Mouse (Mus musculus) brain, embryonic 18.5 days (tissue): ENCODE measurements around the gene Zfp467.

Source experiments
- DNase-seq: peaks from one replicate; pipeline ENCODE4 v3.0.0-alpha.2; 2012; ENCODE audit warnings: low read depth, low spot score

Zfp467 gene

GRCm38 (mm10) chr6:48411193-48412092 is 34.2 kb downstream of the Zfp467 start:
- no peak for DNase-seq

- no peak for DNase-seq
These were observed 35.1 kb downstream of the Zfp467 start for GRCm38 (mm10) chr6:48410551-48410950.

GRCm38 (mm10) chr6:48409726-48410343 is 35.8 kb downstream of the Zfp467 start:
- no peak for DNase-seq

GRCm38 (mm10) chr6:48404071-48404470 is 41.6 kb downstream of the Zfp467 start:
- DNase-seq = no peak

- DNase-seq = no peak
These were observed 45.7 kb downstream of the Zfp467 start for GRCm38 (mm10) chr6:48399906-48400305.

- DNase-seq = no peak
These were observed 48.3 kb downstream of the Zfp467 start for GRCm38 (mm10) chr6:48397336-48397735.

GRCm38 (mm10) chr6:48396686-48397085 is 48.9 kb downstream of the Zfp467 start:
- DNase-seq = no peak

GRCm38 (mm10) chr6:48396008-48396595 is 49.5 kb downstream of the Zfp467 start:
- no peak for DNase-seq

GRCm38 (mm10) chr6:48395105-48396007 is 50.3 kb downstream of the Zfp467 start, which contains the start of gene Krba1:
TSS of gene Krba1 (plus strand) at chr6:48395586.
- peak; percentile 83 for DNase-seq

- no peak for DNase-seq
These were observed 51.8 kb downstream of the Zfp467 start for GRCm38 (mm10) chr6:48393811-48394210.

GRCm38 (mm10) chr6:48388221-48388620 is 57.4 kb downstream of the Zfp467 start:
- no peak for DNase-seq
